Mouse (Mus musculus): ENCODE results near the gene Zfp882. TPM values are rescaled to one million over a fixed set of nuclear protein-coding genes. Genes with fewer than 3 reads are reported as not detected.

The Zfp882 gene
- polyA plus RNA-seq (2014; fragmentation: Illumina TruSeq; extraction: RNeasy Lipid Tissue Mini Kit (QIAGEN cat#74804); ENCODE audit: insufficient read depth, low read depth, low replicate concordance), result 1.8 TPM

GRCm38 (mm10) chr8:71908309-71909261 lies at the start of gene Zfp882, which contains the start of gene Zfp617:
Gene Zfp882 (plus strand): TSS chr8:71908608.
Gene Zfp617 (plus strand): TSS chr8:71908635.

DNA sequence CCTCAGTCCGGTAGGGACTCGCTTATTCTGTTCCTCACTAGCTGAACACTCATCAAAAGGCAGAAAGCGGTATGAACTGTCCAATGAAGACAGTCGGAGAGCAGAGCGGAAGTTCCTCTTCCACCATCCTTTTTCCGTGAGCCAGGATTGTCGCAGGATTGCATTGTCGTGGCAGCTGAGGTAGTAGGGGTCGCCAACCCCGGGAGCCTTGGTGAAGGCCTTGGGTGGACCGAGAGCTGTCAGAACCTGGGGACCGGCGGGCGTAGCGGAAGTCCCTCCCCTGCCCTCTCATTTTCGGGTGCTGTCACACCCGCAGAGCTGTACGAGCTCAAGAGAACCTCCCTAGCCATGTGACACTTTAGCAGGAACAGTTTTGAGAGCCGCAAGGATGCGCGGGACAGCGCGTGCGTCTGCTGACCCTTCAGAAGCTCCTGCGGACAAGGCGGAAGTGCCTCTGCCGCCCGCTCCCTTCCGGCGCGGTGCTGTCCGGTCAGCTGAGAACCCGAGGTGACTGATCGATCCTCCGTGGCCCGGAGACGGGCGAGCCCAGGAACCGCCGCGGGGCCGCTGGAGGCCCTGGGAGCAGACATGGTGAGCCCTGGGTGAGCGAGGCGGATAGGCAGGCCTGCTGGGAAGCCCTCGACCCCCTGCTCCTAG lies 26.7 kb upstream of the Zfp882 start, which contains the start of gene Zfp709:
Zfp709 (plus strand) TSS at position 402 of the 657 bp plus-strand sequence.

DNA sequence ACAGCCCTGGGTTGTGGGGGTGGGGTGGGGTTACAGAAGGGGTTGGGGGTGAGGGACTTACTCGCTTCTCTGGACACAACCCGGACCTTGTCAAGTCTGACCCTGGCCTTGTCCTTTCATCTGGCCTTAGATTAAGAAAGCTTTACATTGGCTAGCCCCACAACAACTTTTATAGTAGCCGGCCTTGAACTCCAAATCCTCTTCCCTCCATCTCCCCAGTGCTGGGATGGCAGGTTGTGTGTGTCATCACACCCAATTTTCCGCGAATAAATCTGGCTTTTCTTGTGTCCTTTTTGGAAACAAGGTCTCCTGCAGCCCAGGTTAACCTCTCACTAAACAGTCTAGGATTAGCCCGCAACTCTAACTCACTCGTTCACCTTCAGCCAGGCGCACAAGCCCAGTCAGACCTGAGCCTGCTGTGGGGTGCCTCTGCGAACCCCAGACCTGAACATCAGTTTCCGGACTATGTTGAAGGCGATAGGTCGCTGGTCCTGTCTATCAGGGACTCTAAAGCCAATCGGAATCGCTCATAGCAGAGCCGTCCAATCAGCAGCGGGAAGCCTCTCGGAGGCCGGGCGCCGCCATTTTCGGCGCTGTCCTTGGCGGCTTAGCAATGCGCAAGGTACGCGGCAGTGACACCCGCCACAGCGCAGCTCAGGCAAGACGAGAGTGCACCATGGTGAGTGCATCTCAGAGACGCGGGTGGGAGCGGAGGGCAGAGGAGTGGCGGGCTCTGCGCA lies 42.2 kb downstream of the Zfp882 start, which contains the start of gene Zfp961:
Zfp961 (plus strand) TSS at position 557 of the 740 bp plus-strand sequence.

Other genes with a start within 250 kb of the Zfp882 start
- gene Unc13a, start 236.9 kb upstream of the Zfp882 start, polyA plus RNA-seq (2014; fragmentation: Illumina TruSeq; extraction: RNeasy Lipid Tissue Mini Kit (QIAGEN cat#74804); ENCODE audit: insufficient read depth, low read depth, low replicate concordance), result 0.04 TPM
- gene Jak3, start 232.3 kb upstream of the Zfp882 start, polyA plus RNA-seq (2014; fragmentation: Illumina TruSeq; extraction: RNeasy Lipid Tissue Mini Kit (QIAGEN cat#74804); ENCODE audit: insufficient read depth, low read depth, low replicate concordance), result 8.6 TPM
- 5.2 TPM for gene Insl3, start 219.4 kb upstream of the Zfp882 start, polyA plus RNA-seq (2014; fragmentation: Illumina TruSeq; extraction: RNeasy Lipid Tissue Mini Kit (QIAGEN cat#74804); ENCODE audit: insufficient read depth, low read depth, low replicate concordance)
- gene B3gnt3, start 206.8 kb upstream of the Zfp882 start, polyA plus RNA-seq (2014; fragmentation: Illumina TruSeq; extraction: RNeasy Lipid Tissue Mini Kit (QIAGEN cat#74804); ENCODE audit: insufficient read depth, low read depth, low replicate concordance), result 7.3 TPM
- 3.7 TPM for gene Fcho1, start 182.9 kb upstream of the Zfp882 start, polyA plus RNA-seq (2014; fragmentation: Illumina TruSeq; extraction: RNeasy Lipid Tissue Mini Kit (QIAGEN cat#74804); ENCODE audit: insufficient read depth, low read depth, low replicate concordance)
- 2.6 TPM for gene Zfp709, start 26.6 kb upstream of the Zfp882 start, polyA plus RNA-seq (2014; fragmentation: Illumina TruSeq; extraction: RNeasy Lipid Tissue Mini Kit (QIAGEN cat#74804); ENCODE audit: insufficient read depth, low read depth, low replicate concordance)
- 12.6 TPM for gene Zfp617, start within 50 bp of the Zfp882 start, polyA plus RNA-seq (2014; fragmentation: Illumina TruSeq; extraction: RNeasy Lipid Tissue Mini Kit (QIAGEN cat#74804); ENCODE audit: insufficient read depth, low read depth, low replicate concordance)
- 8.9 TPM for gene Zfp961, start 42.4 kb downstream of the Zfp882 start, polyA plus RNA-seq (2014; fragmentation: Illumina TruSeq; extraction: RNeasy Lipid Tissue Mini Kit (QIAGEN cat#74804); ENCODE audit: insufficient read depth, low read depth, low replicate concordance)
- 12.6 TPM for gene Cyp4f18, start 101.0 kb downstream of the Zfp882 start, polyA plus RNA-seq (2014; fragmentation: Illumina TruSeq; extraction: RNeasy Lipid Tissue Mini Kit (QIAGEN cat#74804); ENCODE audit: insufficient read depth, low read depth, low replicate concordance)
- not detected for gene Olfr372, start 132.6 kb downstream of the Zfp882 start, polyA plus RNA-seq (2014; fragmentation: Illumina TruSeq; extraction: RNeasy Lipid Tissue Mini Kit (QIAGEN cat#74804); ENCODE audit: insufficient read depth, low read depth, low replicate concordance)
- gene Olfr373, start 174.6 kb downstream of the Zfp882 start, polyA plus RNA-seq (2014; fragmentation: Illumina TruSeq; extraction: RNeasy Lipid Tissue Mini Kit (QIAGEN cat#74804); ENCODE audit: insufficient read depth, low read depth, low replicate concordance), result not detected
- gene Olfr374, start 198.4 kb downstream of the Zfp882 start, polyA plus RNA-seq (2014; fragmentation: Illumina TruSeq; extraction: RNeasy Lipid Tissue Mini Kit (QIAGEN cat#74804); ENCODE audit: insufficient read depth, low read depth, low replicate concordance), result not detected
- gene Tpm4, start 226.4 kb downstream of the Zfp882 start, polyA plus RNA-seq (2014; fragmentation: Illumina TruSeq; extraction: RNeasy Lipid Tissue Mini Kit (QIAGEN cat#74804); ENCODE audit: insufficient read depth, low read depth, low replicate concordance), result 317 TPM

Measured in lung, adult 10 weeks (tissue).